Mouse (Mus musculus): ENCODE data around the gene Timm10. TPM values are rescaled to one million over a fixed set of nuclear protein-coding genes. Genes with fewer than 3 reads are reported as not detected.

The Timm10 gene
- polyA plus RNA-seq, 1 experiment from 2014 or later = 90.7 TPM

GRCm38 (mm10) chr2:84831666-84832391 lies 5.0 kb downstream of the Timm10 start:
- WGBS = 28% methylated on average over 10 of the region's 10 CpGs
- peak overlapping the region; percentile 44; the same call in 1 of the 2 replicates for H3K27ac ChIP-seq (ENCODE audit: low read depth, low read length)
- peaks cover 12% of the 10 kb centered on the region; the same call in 1 of the 2 replicates for H3K36me3 ChIP-seq (ENCODE audit: control insufficient read depth, insufficient read depth, low read length)
- peak overlapping the region; percentile 37; the same call in 1 of the 2 replicates for H3K9ac ChIP-seq (ENCODE audit: low read length)
- DNase-seq (ENCODE audit: low spot score) = peak; percentile 95
- peaks cover 4% of the 10 kb centered on the region; the same call in 1 of the 2 replicates for H3K4me1 ChIP-seq (ENCODE audit: control insufficient read depth, insufficient read depth, low read length)
- no peak overlapping the region for H3K4me3 ChIP-seq (ENCODE audit: low read depth, low read length)
- no peaks in the 10 kb centered on the region for H3K9me3 ChIP-seq (replicated peaks; ENCODE audit: control insufficient read depth, low read length)
- no peaks in the 10 kb centered on the region for H3K27me3 ChIP-seq (replicated peaks; ENCODE audit: control insufficient read depth, insufficient read depth, low read length)
- no peak overlapping the region for H3K4me2 ChIP-seq (ENCODE audit: low read length)
- peak; percentile 75 for ATAC-seq

- Histone ChIP-seq H3K27me3 (replicated peaks; ENCODE audit: control insufficient read depth, insufficient read depth, low read length) (peaks cover 12% of the 10 kb centered on the region), H3K9ac (ENCODE audit: low read length) (no peak overlapping the region), H3K4me1 (ENCODE audit: control insufficient read depth, insufficient read depth, low read length) (peaks cover 5% of the 10 kb centered on the region; the same call in 1 of the 2 replicates), H3K4me2 (ENCODE audit: low read length) (no peak overlapping the region), H3K36me3 (ENCODE audit: control insufficient read depth, insufficient read depth, low read length) (no peaks in the 10 kb centered on the region), H3K9me3 (replicated peaks; ENCODE audit: control insufficient read depth, low read length) (no peaks in the 10 kb centered on the region), H3K4me3 (ENCODE audit: low read depth, low read length) (no peak overlapping the region), H3K27ac (ENCODE audit: low read depth, low read length) (no peak overlapping the region)
- WGBS = 62% methylated on average over 8 of the region's 8 CpGs
- DNase-seq (ENCODE audit: low spot score) (peak; percentile 14), ATAC-seq (no peak)
Measured at GRCm38 (mm10) chr2:84837107-84837506, 10.3 kb downstream of the Timm10 start.

GRCm38 (mm10) chr2:84837817-84838592 lies 11.2 kb downstream of the Timm10 start:
- H3K27me3 ChIP-seq (replicated peaks; ENCODE audit: control insufficient read depth, insufficient read depth, low read length) = peaks cover 12% of the 10 kb centered on the region
- no peak overlapping the region for H3K4me3 ChIP-seq (ENCODE audit: low read depth, low read length)
- DNase-seq (ENCODE audit: low spot score) (no peak), ATAC-seq (no peak)
- no peaks in the 10 kb centered on the region for H3K9me3 ChIP-seq (replicated peaks; ENCODE audit: control insufficient read depth, low read length)
- H3K36me3 ChIP-seq (ENCODE audit: control insufficient read depth, insufficient read depth, low read length) = no peaks in the 10 kb centered on the region
- peaks cover 5% of the 10 kb centered on the region; the same call in 1 of the 2 replicates for H3K4me1 ChIP-seq (ENCODE audit: control insufficient read depth, insufficient read depth, low read length)
- 30% methylated on average over 9 of the region's 9 CpGs for WGBS
- no peak overlapping the region for H3K9ac ChIP-seq (ENCODE audit: low read length)
- H3K4me2 ChIP-seq (ENCODE audit: low read length) = 0 out of 2 replicates have a peak overlapping the region, but pooled peaks have one; percentile 97
- H3K27ac ChIP-seq (ENCODE audit: low read depth, low read length) = no peak overlapping the region

DNA sequence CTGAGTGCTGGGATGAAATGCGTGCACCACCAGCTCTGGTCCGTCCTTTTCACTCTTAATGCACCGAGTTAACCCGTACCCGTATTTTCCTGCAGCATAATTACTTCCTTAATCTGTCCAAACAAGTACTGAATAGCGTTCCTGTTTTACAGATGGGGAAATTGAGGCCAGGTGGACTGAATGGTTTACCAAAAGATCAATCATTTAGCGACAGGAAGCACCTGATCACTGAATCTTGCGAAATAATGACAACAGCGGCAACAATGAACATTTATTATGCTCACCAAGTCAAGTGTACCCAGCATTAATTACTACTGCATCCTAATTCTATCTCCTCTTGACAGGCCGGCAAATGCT lies 11.8 kb downstream of the Timm10 start, which contains the start of gene Slc43a1:
Slc43a1 (plus strand) TSS at position 258 of the 357 bp plus-strand sequence.
- DNase-seq (ENCODE audit: low spot score) (no peak), ATAC-seq (no peak)
- peak within 1 kb of the TSS; percentile 97 for H3K4me2 ChIP-seq (ENCODE audit: low read length)
- H3K27ac ChIP-seq (ENCODE audit: low read depth, low read length) = no peak within 1 kb of the TSS
- peaks cover 5% of the 10 kb centered on the region; the same call in 1 of the 2 replicates for H3K4me1 ChIP-seq (ENCODE audit: control insufficient read depth, insufficient read depth, low read length)
- peaks cover 12% of the 10 kb centered on the region for H3K27me3 ChIP-seq (replicated peaks; ENCODE audit: control insufficient read depth, insufficient read depth, low read length)
- H3K9me3 ChIP-seq (replicated peaks; ENCODE audit: control insufficient read depth, low read length) = no peaks in the 10 kb centered on the region
- H3K4me3 ChIP-seq (ENCODE audit: low read depth, low read length) = peak within 1 kb of the TSS; percentile 55
- no peaks in the 10 kb centered on the region for H3K36me3 ChIP-seq (ENCODE audit: control insufficient read depth, insufficient read depth, low read length)
- peak within 1 kb of the TSS; percentile 67 for H3K9ac ChIP-seq (ENCODE audit: low read length)
- 10% methylated on average over 10 of the region's 10 CpGs for WGBS

DNA sequence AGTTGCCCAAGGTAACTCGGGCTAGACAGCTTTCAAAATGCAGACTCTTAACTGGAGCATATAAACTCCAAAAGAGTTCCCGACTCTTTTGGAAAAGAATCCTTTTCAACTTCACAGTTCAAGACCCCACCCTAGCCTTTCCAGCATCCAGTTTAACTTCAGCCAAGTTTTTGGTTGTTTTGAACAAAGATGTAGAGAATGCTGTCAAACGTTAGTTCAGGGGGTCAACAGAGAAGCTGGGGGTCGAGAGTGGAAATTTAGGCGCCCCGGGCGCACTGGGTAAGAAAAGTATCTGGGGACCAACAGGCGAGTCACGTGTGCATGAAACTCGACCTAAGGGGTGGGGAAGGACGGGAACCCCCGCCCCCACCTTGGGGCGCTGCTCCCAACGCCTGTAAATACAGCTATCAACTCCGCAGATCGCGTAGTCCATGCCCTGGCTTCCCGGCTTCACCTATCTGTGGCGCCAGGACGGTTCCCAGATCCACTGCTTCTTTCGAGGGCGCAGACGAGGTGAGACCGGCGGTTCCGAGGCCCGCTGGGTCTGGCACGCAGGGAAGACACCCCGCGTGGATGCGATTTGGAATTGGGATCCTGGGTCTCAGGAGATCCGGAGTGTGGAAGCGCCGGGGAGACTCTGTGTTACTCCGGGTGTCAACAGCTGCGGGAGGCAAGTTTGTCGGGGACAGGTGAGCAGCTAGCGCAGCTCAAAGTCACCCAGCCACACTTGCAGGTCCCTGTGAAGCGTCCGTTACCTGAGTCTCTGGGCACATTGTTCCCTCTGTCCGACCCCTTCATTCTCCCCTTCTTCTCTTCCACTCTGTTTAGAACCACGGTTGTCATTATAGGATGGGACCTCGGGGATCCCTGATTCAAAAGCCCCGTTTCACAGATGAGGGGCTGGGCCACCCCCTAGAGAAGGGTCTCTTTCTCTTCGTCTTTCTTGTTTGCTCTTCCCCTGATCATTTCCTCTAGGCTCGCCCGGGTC lies 12.5 kb downstream of the Timm10 start:
- H3K27me3 ChIP-seq (replicated peaks; ENCODE audit: control insufficient read depth, insufficient read depth, low read length) = peaks cover 12% of the 10 kb centered on the region

DNA sequence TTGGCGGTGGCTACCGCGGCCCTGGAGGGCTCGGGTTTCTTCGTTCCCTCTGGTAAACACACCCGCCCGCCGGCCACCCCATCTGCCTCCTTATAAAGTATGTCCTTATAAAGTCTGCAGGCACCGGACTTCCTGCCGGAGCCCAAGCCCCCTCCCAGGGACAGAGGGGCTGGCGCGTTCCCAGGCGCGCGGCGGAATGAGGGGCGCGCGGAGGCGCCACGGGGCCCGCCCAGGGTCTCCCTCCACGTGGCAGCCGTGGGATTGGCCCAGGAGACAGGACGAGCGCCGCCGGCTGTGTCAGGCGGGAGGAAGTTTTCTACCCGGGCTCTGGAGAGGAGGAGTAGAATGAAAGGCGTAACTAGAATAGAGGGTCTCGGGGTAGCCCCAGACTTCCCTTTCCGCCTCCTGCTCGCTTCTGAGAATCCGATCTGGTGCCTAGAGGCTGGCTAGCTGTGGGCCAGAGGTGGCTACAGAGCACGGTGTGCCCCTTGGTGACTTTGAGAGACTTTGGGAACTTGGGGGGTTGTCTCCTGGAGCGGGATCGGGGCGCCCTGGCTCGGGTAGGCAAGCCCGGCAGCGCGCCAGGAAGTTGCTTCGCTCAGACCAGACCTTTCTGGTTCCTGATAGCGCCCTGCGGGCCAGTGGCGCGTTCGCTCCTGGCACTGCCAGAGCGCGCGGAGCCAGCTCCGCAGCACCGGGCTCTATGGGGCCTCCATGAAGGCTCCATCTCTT lies 13.4 kb downstream of the Timm10 start:
- Histone ChIP-seq H3K27ac (ENCODE audit: low read depth, low read length) (peak overlapping the region; percentile 48), H3K4me2 (ENCODE audit: low read length) (peak overlapping the region; percentile 97), H3K9me3 (replicated peaks; ENCODE audit: control insufficient read depth, low read length) (no peaks in the 10 kb centered on the region), H3K36me3 (ENCODE audit: control insufficient read depth, insufficient read depth, low read length) (no peaks in the 10 kb centered on the region), H3K27me3 (replicated peaks; ENCODE audit: control insufficient read depth, insufficient read depth, low read length) (peaks cover 12% of the 10 kb centered on the region), H3K4me1 (ENCODE audit: control insufficient read depth, insufficient read depth, low read length) (peaks cover 5% of the 10 kb centered on the region; the same call in 1 of the 2 replicates), H3K4me3 (ENCODE audit: low read depth, low read length) (peak overlapping the region; percentile 55), H3K9ac (ENCODE audit: low read length) (peak overlapping the region; percentile 67)
- peak; percentile 77 for DNase-seq (ENCODE audit: low spot score)
- ATAC-seq = peak; percentile 90
- WGBS = under 1% methylated on average over 54 of the region's 54 CpGs

More for the DNA sequence above, 12.5 kb downstream of the Timm10 start:
- no peaks in the 10 kb centered on the region for H3K36me3 ChIP-seq (ENCODE audit: control insufficient read depth, insufficient read depth, low read length)
- peak overlapping the region; percentile 55 for H3K4me3 ChIP-seq (ENCODE audit: low read depth, low read length)
- H3K9ac ChIP-seq (ENCODE audit: low read length) = peak overlapping the region; percentile 67
- DNase-seq (ENCODE audit: low spot score) (no peak), ATAC-seq (no peak; the same call in none of the 2 replicates)
- under 1% methylated on average over 47 of the region's 47 CpGs for whole genome bisulfite sequencing
- H3K4me2 ChIP-seq (ENCODE audit: low read length) = peak overlapping the region; percentile 97
- peaks cover 5% of the 10 kb centered on the region; the same call in 1 of the 2 replicates for H3K4me1 ChIP-seq (ENCODE audit: control insufficient read depth, insufficient read depth, low read length)
- no peaks in the 10 kb centered on the region for H3K9me3 ChIP-seq (replicated peaks; ENCODE audit: control insufficient read depth, low read length)
- H3K27ac ChIP-seq (ENCODE audit: low read depth, low read length) = no peak overlapping the region

DNA sequence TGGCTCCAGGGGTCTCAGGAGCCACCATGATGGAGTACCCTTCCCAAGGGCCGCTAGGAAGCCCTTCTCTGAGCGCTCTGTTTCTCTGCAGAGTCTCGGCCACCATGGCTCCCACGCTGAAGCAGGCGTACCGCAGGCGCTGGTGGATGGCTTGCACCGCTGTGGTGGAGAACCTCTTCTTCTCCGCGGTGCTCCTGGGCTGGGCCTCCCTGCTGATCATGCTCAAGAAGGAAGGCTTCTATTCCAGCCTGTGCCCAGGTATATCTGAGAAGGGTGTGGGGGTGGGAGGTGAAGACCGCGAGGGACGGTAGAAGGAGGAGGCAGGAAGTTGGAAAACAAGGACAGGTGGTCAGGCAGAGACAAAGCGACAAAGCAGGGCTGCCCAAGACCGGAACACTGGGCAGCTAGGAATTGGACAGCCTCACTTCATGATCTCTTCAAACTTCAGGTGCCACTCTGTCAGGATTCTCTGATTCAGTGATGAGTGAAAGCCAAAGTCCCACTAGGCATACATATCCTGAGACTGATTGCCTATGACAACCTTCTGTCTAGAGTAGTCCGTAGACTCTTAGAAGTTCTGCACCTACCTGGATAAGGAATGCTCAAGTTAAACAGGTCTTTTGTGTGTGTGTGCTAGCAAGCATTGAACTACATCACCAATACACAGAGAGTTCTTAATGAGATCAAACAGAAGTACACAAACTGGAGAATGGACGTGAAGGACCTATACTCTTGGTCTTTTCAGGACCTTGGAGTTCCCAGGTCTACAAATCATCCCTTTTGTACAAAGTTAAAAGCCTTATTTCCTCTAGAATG lies 14.2 kb downstream of the Timm10 start:
- Histone ChIP-seq H3K4me3 (ENCODE audit: low read depth, low read length) (peak overlapping the region; percentile 55), H3K27ac (ENCODE audit: low read depth, low read length) (peak overlapping the region; percentile 48; the same call in 1 of the 2 replicates), H3K4me2 (ENCODE audit: low read length) (peak overlapping the region; percentile 97), H3K36me3 (ENCODE audit: control insufficient read depth, insufficient read depth, low read length) (no peaks in the 10 kb centered on the region), H3K9me3 (replicated peaks; ENCODE audit: control insufficient read depth, low read length) (no peaks in the 10 kb centered on the region), H3K4me1 (ENCODE audit: control insufficient read depth, insufficient read depth, low read length) (peaks cover 5% of the 10 kb centered on the region; the same call in 1 of the 2 replicates), H3K9ac (ENCODE audit: low read length) (peak overlapping the region; percentile 67), H3K27me3 (replicated peaks; ENCODE audit: control insufficient read depth, insufficient read depth, low read length) (peaks cover 12% of the 10 kb centered on the region)
- WGBS = 7% methylated on average over 17 of the region's 17 CpGs
- ATAC-seq = no peak
- no peak for DNase-seq (ENCODE audit: low spot score)
